Comparison of ENCODE assay signal across 23 mouse cellular contexts in genomic region chr13:94134646-94135045, GRCm38 (mm10).
DNase-seq lines count a peak whose midpoint lies in the region; ATAC-seq and TF ChIP-seq lines count a peak whose summit lies in the region.
"Had no signal": no experiment of that assay in that cellular context is flagged by ENCODE, and none has a peak within 500 bp of the region (broad histone marks: within the 10 kb centered on the region; RNA-seq: fewer than 3 reads in every experiment).

No protein-coding gene starts in this region.

- no peak for TF ChIP-seq EP300 in heart, adult 2 months (IDR thresholded peaks at IDR 0.05; ENCODE audit: insufficient read depth, low read depth, low read length)

- H3K79me2 ChIP-seq in heart, adult 2 months (replicated peaks; ENCODE audit: control insufficient read depth, insufficient read depth, low read length), result no peaks in the 10 kb centered on the region

- H3K9me3 ChIP-seq in heart, embryonic 13.5 days, result no peaks in the 10 kb centered on the region
- H3K9me3 ChIP-seq in kidney, postnatal 0 days (replicated peaks; ENCODE audit: low read length), result no peaks in the 10 kb centered on the region
- H3K9me3 ChIP-seq in embryonic facial prominence, embryonic 12.5 days, result no peaks in the 10 kb centered on the region
- no peaks in the 10 kb centered on the region for H3K9me3 ChIP-seq in limb, embryonic 15.5 days
- H3K9me3 ChIP-seq: heart, embryonic 12.5 days; hindbrain, embryonic 12.5 days; megakaryocyte, embryonic 14.5 days; neural tube, embryonic 15.5 days had no signal

- H3K36me3 ChIP-seq in heart, embryonic 13.5 days, result no peaks in the 10 kb centered on the region; the same call in 1 of the 2 replicates
- no peaks in the 10 kb centered on the region for H3K36me3 ChIP-seq in heart, adult 2 months (ENCODE audit: control insufficient read depth, insufficient read depth, low read length)
- H3K36me3 ChIP-seq in kidney, postnatal 0 days (ENCODE audit: insufficient read depth, low read length), result no peaks in the 10 kb centered on the region
- H3K36me3 ChIP-seq in embryonic facial prominence, embryonic 12.5 days, result no peaks in the 10 kb centered on the region; the same call in 1 of the 2 replicates
- H3K36me3 ChIP-seq in limb, embryonic 15.5 days, result no peaks in the 10 kb centered on the region
- H3K36me3 ChIP-seq: heart, embryonic 12.5 days; hindbrain, embryonic 12.5 days; neural tube, embryonic 15.5 days had no signal

- no peak for DNase-seq in heart, adult 2 months
- no peak for DNase-seq in kidney, postnatal 0 days (ENCODE audit: low spot score)
- DNase-seq in kidney, postnatal 25 days, result no peak
- no peak for DNase-seq in urinary bladder, postnatal 4 days (ENCODE audit: low spot score in 2 of 2)
- DNase-seq in frontal cortex, postnatal 10 days (ENCODE audit: low spot score in 2 of 2), result no peak
- DNase-seq: adrenal gland, postnatal 25 days; cerebellum, adult 9-10 months; kidney, adult 8-10 months; layer of hippocampus, adult 9-11 months; right cerebral cortex, adult 18-20 months; spleen, adult 18-20 months; thymus, postnatal 4 days had no signal

- TF ChIP-seq CTCF in heart, adult 2 months (IDR thresholded peaks at IDR 0.05), result no peak
- no peak for TF ChIP-seq CTCF in kidney, postnatal 0 days (IDR thresholded peaks at IDR 0.05; ENCODE audit: low read depth)

- H3K4me3 ChIP-seq in heart, embryonic 13.5 days, result no peak overlapping the region
- H3K4me3 ChIP-seq in heart, adult 2 months, result no peak overlapping the region
- no peak overlapping the region for H3K4me3 ChIP-seq in kidney, postnatal 0 days (replicated peaks; ENCODE audit: low read depth, low read length)
- H3K4me3 ChIP-seq in embryonic facial prominence, embryonic 12.5 days, result no peak overlapping the region
- H3K4me3 ChIP-seq in limb, embryonic 15.5 days, result no peak overlapping the region
- H3K4me3 ChIP-seq: erythroblast, embryonic 14.5 days; heart, embryonic 12.5 days; hindbrain, embryonic 12.5 days; megakaryocyte, embryonic 14.5 days; neural tube, embryonic 15.5 days had no signal

- peaks cover 58% of the 10 kb centered on the region for H3K4me1 ChIP-seq in heart, embryonic 13.5 days
- peaks cover 28% of the 10 kb centered on the region for H3K4me1 ChIP-seq in heart, adult 2 months (ENCODE audit: control insufficient read depth, insufficient read depth, low read length)
- peaks cover 51% of the 10 kb centered on the region for H3K4me1 ChIP-seq in kidney, postnatal 0 days (replicated peaks; ENCODE audit: insufficient read depth, low read length)
- H3K4me1 ChIP-seq in embryonic facial prominence, embryonic 12.5 days, result peaks cover 59% of the 10 kb centered on the region
- H3K4me1 ChIP-seq in limb, embryonic 15.5 days, result peaks cover 51% of the 10 kb centered on the region

- no peak overlapping the region for H3K4me2 ChIP-seq in heart, embryonic 13.5 days
- no peak overlapping the region for H3K4me2 ChIP-seq in kidney, postnatal 0 days (ENCODE audit: low read length)
- H3K4me2 ChIP-seq in embryonic facial prominence, embryonic 12.5 days (replicated peaks), result no peak overlapping the region
- no peak overlapping the region for H3K4me2 ChIP-seq in limb, embryonic 15.5 days
- H3K4me2 ChIP-seq: heart, embryonic 12.5 days; hindbrain, embryonic 12.5 days; neural tube, embryonic 15.5 days had no signal

- intact Hi-C loops in heart, adult 2 months (cut with DNase I), result loop anchor here (5.0 kb wide), 4 partner anchors 37 to 297 kb away; no protein-coding TSS in a partner anchor

- no peak for ATAC-seq in heart, embryonic 13.5 days (ENCODE audit: extremely low read depth, insufficient number of reproducible peaks, low FRiP score, low TSS enrichment)
- no peak for ATAC-seq in kidney, postnatal 0 days (replicated peaks; ENCODE audit: low FRiP score, low read depth)
- no peak for ATAC-seq in embryonic facial prominence, embryonic 12.5 days (ENCODE audit: insufficient number of reproducible peaks, insufficient read depth, low FRiP score, low TSS enrichment)
- no peak for ATAC-seq in limb, embryonic 15.5 days (ENCODE audit: insufficient number of reproducible peaks, low FRiP score, low TSS enrichment, low read depth)
- ATAC-seq: activated CD4-positive, CD25-positive, alpha-beta regulatory T cell, adult 4 months; forebrain, embryonic 16.5 days had no signal

- WGBS in heart, embryonic 13.5 days, result 60% methylated on average over 7 of the region's 7 CpGs
- WGBS in heart, adult 2 months, result 44% methylated on average over 7 of the region's 7 CpGs
- WGBS in kidney, postnatal 0 days, result 32% methylated on average over 7 of the region's 7 CpGs
- WGBS in embryonic facial prominence, embryonic 12.5 days, result 62% methylated on average over 7 of the region's 7 CpGs
- 55% methylated on average over 7 of the region's 7 CpGs for WGBS in limb, embryonic 15.5 days

- no peak for TF ChIP-seq POLR2A in heart, adult 2 months (IDR thresholded peaks at IDR 0.05; ENCODE audit: insufficient read depth, low read depth, low read length)

- H3K27me3 ChIP-seq in heart, embryonic 13.5 days (replicated peaks), result no peaks in the 10 kb centered on the region
- H3K27me3 ChIP-seq in heart, adult 2 months (ENCODE audit: control insufficient read depth, insufficient read depth, low read length), result no peaks in the 10 kb centered on the region
- H3K27me3 ChIP-seq in kidney, postnatal 0 days (ENCODE audit: insufficient read depth, low read length), result no peaks in the 10 kb centered on the region
- H3K27me3 ChIP-seq in embryonic facial prominence, embryonic 12.5 days, result no peaks in the 10 kb centered on the region
- H3K27me3 ChIP-seq in limb, embryonic 15.5 days, result no peaks in the 10 kb centered on the region
- H3K27me3 ChIP-seq: CH12.LX; heart, embryonic 12.5 days; neural tube, embryonic 15.5 days had no signal

- H3K9ac ChIP-seq in heart, embryonic 13.5 days, result no peak overlapping the region
- no peak overlapping the region for H3K9ac ChIP-seq in heart, adult 2 months (ENCODE audit: low read depth, low read length)
- 0 out of 2 replicates have a peak overlapping the region, but pooled peaks have one; percentile 24 for H3K9ac ChIP-seq in kidney, postnatal 0 days (ENCODE audit: low read depth, low read length)
- H3K9ac ChIP-seq in embryonic facial prominence, embryonic 12.5 days, result no peak overlapping the region
- no peak overlapping the region for H3K9ac ChIP-seq in limb, embryonic 15.5 days
- H3K9ac ChIP-seq: heart, embryonic 12.5 days; hindbrain, embryonic 12.5 days; neural tube, embryonic 15.5 days had no signal

- peak overlapping the region; percentile 48 for H3K27ac ChIP-seq in heart, embryonic 13.5 days (replicated peaks)
- no peak overlapping the region; the same call in 1 of the 2 replicates for H3K27ac ChIP-seq in heart, adult 2 months
- H3K27ac ChIP-seq in kidney, postnatal 0 days, result peak overlapping the region; percentile 84
- 0 out of 2 replicates have a peak overlapping the region, but pooled peaks have one; percentile 11 for H3K27ac ChIP-seq in embryonic facial prominence, embryonic 12.5 days
- H3K27ac ChIP-seq in limb, embryonic 15.5 days, result peak overlapping the region; percentile 63
- H3K27ac ChIP-seq: hindbrain, embryonic 12.5 days; neural tube, embryonic 15.5 days had no signal
